Mouse (Mus musculus) heart, embryonic 11.5 days (tissue): Measurements from ENCODE around the gene Arid3a. TPM values are rescaled to one million over a fixed set of nuclear protein-coding genes. Genes with fewer than 3 reads are reported as not detected.

Experiments used
- ATAC-seq: fragments of 200-750 bp; cut with Nextera tagmentation; replicated peaks from 2 replicates; pipeline ENCODE4 v1.8.0; 2017; ENCODE audit warnings: moderate library complexity; ENCODE audit not compliant: insufficient number of reproducible peaks, low FRiP score, low TSS enrichment
- H3K27ac ChIP-seq: fragments of 300-500 bp; sonication (generic); 2 replicates; pipeline ENCODE4 v1.5.1; 2014; ENCODE audit warnings: mild to moderate bottlenecking, low read depth, low read length
- H3K27me3 ChIP-seq: fragments of 300-500 bp; sonication (generic); 2 replicates; pipeline ENCODE4 v1.6.1; 2014; ENCODE audit warnings: mild to moderate bottlenecking, low read length, mixed read lengths; ENCODE audit not compliant: control insufficient read depth, insufficient read depth
- H3K36me3 ChIP-seq: fragments of 300-500 bp; sonication (generic); 2 replicates; pipeline ENCODE4 v1.6.1; 2014; ENCODE audit warnings: mild to moderate bottlenecking, low read length, moderate library complexity, mixed read lengths; ENCODE audit not compliant: control insufficient read depth, insufficient read depth
- H3K4me1 ChIP-seq: fragments of 300-500 bp; sonication (generic); 2 replicates; pipeline ENCODE4 v1.6.1; 2014; ENCODE audit warnings: low read length; ENCODE audit not compliant: control insufficient read depth, insufficient read depth
- H3K4me2 ChIP-seq: fragments of 300-500 bp; sonication (generic); 2 replicates; pipeline ENCODE4 v1.6.1; 2014; ENCODE audit warnings: mild to moderate bottlenecking, moderate library complexity
- H3K4me3 ChIP-seq: fragments of 300-500 bp; sonication (generic); 2 replicates; pipeline ENCODE4 v1.5.1; 2014; ENCODE audit warnings: low read depth, low read length
- H3K9ac ChIP-seq: fragments of 300-500 bp; sonication (generic); 2 replicates; pipeline ENCODE4 v1.6.1; 2014; ENCODE audit warnings: mild to moderate bottlenecking, low read depth, low read length, moderate library complexity
- H3K9me3 ChIP-seq: fragments of 300-500 bp; sonication (generic); replicated peaks from 2 replicates; pipeline ENCODE4 v1.6.1; 2016; ENCODE audit warnings: low read length; ENCODE audit not compliant: control insufficient read depth
- WGBS: fragments of 180-500 bp; shearing (Covaris S2); extraction: QIAGEN DNeasy Blood & Tissue Kit; methylation state at CpG from one replicate; pipeline ENCODE4 v1.1.7; 2014; ENCODE audit not compliant: insufficient replicate concordance; 5-methylcytosine and 5-hydroxymethylcytosine counted together
- polyA plus RNA-seq: library from polyadenylated mRNA; unstranded; fragments of >200 nt; fragmentation: Nextera tagmentation; extraction: Ambion mirVana; gene quantifications from 2 replicates; pipeline ENCODE4 v1.2.1, GENCODE M21; 2014

The Arid3a gene
- polyA plus RNA-seq, 1 experiment from 2014 or later, result 12.7 TPM

- Histone ChIP-seq H3K4me1 (peaks cover 43% of the 10 kb centered on the region), H3K9ac (peak overlapping the region; percentile 96), H3K4me2 (peak overlapping the region; percentile 90), H3K4me3 (peak overlapping the region; percentile 98), H3K36me3 (peaks cover 10% of the 10 kb centered on the region; the same call in 1 of the 2 replicates), H3K9me3 (no peaks in the 10 kb centered on the region), H3K27ac (peak overlapping the region; percentile 98), H3K27me3 (peaks cover 6% of the 10 kb centered on the region)
- WGBS, result 0% methylated on average over 29 of the region's 29 CpGs
- ATAC-seq, result no peak
These were observed 1.3 kb downstream of the Arid3a start for GRCm38 (mm10) chr10:79928030-79928694.

- no peaks in the 10 kb centered on the region for H3K9me3 ChIP-seq
- peaks cover 16% of the 10 kb centered on the region for H3K36me3 ChIP-seq
- H3K4me1 ChIP-seq, result peaks cover 52% of the 10 kb centered on the region
- no peaks in the 10 kb centered on the region for H3K27me3 ChIP-seq
- H3K4me2 ChIP-seq, result peak overlapping the region; percentile 90
- peak overlapping the region; percentile 64; the same call in 1 of the 2 replicates for H3K9ac ChIP-seq
- WGBS, result 17% methylated on average over 9 of the region's 9 CpGs
- peak overlapping the region; percentile 98 for H3K27ac ChIP-seq
- no peak for ATAC-seq
- peak overlapping the region; percentile 98 for H3K4me3 ChIP-seq
These were observed 2.3 kb downstream of the Arid3a start for GRCm38 (mm10) chr10:79928907-79929701.

GRCm38 (mm10) chr10:79929967-79930825 lies 3.4 kb downstream of the Arid3a start:
- Histone ChIP-seq H3K4me2 (peak overlapping the region; percentile 90), H3K9ac (0 out of 2 replicates have a peak overlapping the region, but pooled peaks have one; percentile 64), H3K4me3 (no peak overlapping the region), H3K27ac (no peak overlapping the region), H3K4me1 (peaks cover 60% of the 10 kb centered on the region), H3K36me3 (peaks cover 16% of the 10 kb centered on the region), H3K9me3 (no peaks in the 10 kb centered on the region), H3K27me3 (no peaks in the 10 kb centered on the region)
- ATAC-seq, result no peak
- 90% methylated on average over 18 of the region's 18 CpGs for whole genome bisulfite sequencing

GRCm38 (mm10) chr10:79930826-79931186 lies 4.0 kb downstream of the Arid3a start:
- H3K27me3 ChIP-seq, result no peaks in the 10 kb centered on the region
- peaks cover 16% of the 10 kb centered on the region for H3K36me3 ChIP-seq
- no peak overlapping the region for H3K27ac ChIP-seq
- H3K9me3 ChIP-seq, result no peaks in the 10 kb centered on the region
- 89% methylated on average over 16 of the region's 16 CpGs for WGBS
- no peak for ATAC-seq
- H3K4me3 ChIP-seq, result no peak overlapping the region
- no peak overlapping the region for H3K4me2 ChIP-seq
- peaks cover 58% of the 10 kb centered on the region for H3K4me1 ChIP-seq
- H3K9ac ChIP-seq, result no peak overlapping the region

GRCm38 (mm10) chr10:79931797-79932196 lies 5.0 kb downstream of the Arid3a start:
- 80% methylated on average over 9 of the region's 9 CpGs for WGBS
- no peaks in the 10 kb centered on the region for H3K27me3 ChIP-seq
- H3K4me1 ChIP-seq, result peaks cover 62% of the 10 kb centered on the region
- H3K4me2 ChIP-seq, result no peak overlapping the region
- peaks cover 16% of the 10 kb centered on the region for H3K36me3 ChIP-seq
- no peak for ATAC-seq
- no peak overlapping the region for H3K27ac ChIP-seq
- no peak overlapping the region for H3K4me3 ChIP-seq
- H3K9ac ChIP-seq, result peak overlapping the region; percentile 52; the same call in 1 of the 2 replicates
- H3K9me3 ChIP-seq, result no peaks in the 10 kb centered on the region

GRCm38 (mm10) chr10:79932736-79933135 lies 5.9 kb downstream of the Arid3a start:
- H3K36me3 ChIP-seq, result peaks cover 19% of the 10 kb centered on the region
- H3K4me3 ChIP-seq, result 0 out of 2 replicates have a peak overlapping the region, but pooled peaks have one; percentile 15
- H3K27ac ChIP-seq, result peak overlapping the region; percentile 71
- H3K27me3 ChIP-seq, result no peaks in the 10 kb centered on the region
- peaks cover 71% of the 10 kb centered on the region for H3K4me1 ChIP-seq
- H3K9me3 ChIP-seq, result no peaks in the 10 kb centered on the region
- peak overlapping the region; percentile 35 for H3K4me2 ChIP-seq
- 12% methylated on average over 8 of the region's 8 CpGs for WGBS
- ATAC-seq, result no peak
- peak overlapping the region; percentile 52; the same call in 1 of the 2 replicates for H3K9ac ChIP-seq

GRCm38 (mm10) chr10:79933145-79933679 lies 6.4 kb downstream of the Arid3a start:
- no peak for ATAC-seq
- Histone ChIP-seq H3K27me3 (no peaks in the 10 kb centered on the region), H3K36me3 (peaks cover 23% of the 10 kb centered on the region), H3K9me3 (no peaks in the 10 kb centered on the region), H3K27ac (peak overlapping the region; percentile 71), H3K4me3 (peak overlapping the region; percentile 5; the same call in 1 of the 2 replicates), H3K4me1 (peaks cover 75% of the 10 kb centered on the region), H3K9ac (peak overlapping the region; percentile 52; the same call in 1 of the 2 replicates), H3K4me2 (peak overlapping the region; percentile 35)
- 61% methylated on average over 9 of the region's 9 CpGs for WGBS

GRCm38 (mm10) chr10:79933861-79934260 lies 7.0 kb downstream of the Arid3a start:
- no peak for ATAC-seq
- Histone ChIP-seq H3K4me1 (peaks cover 77% of the 10 kb centered on the region), H3K36me3 (peaks cover 23% of the 10 kb centered on the region), H3K9ac (no peak overlapping the region), H3K27ac (peak overlapping the region; percentile 41; the same call in 1 of the 2 replicates), H3K4me3 (no peak overlapping the region), H3K27me3 (no peaks in the 10 kb centered on the region), H3K9me3 (no peaks in the 10 kb centered on the region), H3K4me2 (no peak overlapping the region)
- WGBS, result 83% methylated on average over 6 of the region's 6 CpGs
